Mouse (Mus musculus): ENCODE results near the gene Il1f6. TPM values are rescaled to one million over a fixed set of nuclear protein-coding genes. Genes with fewer than 3 reads are reported as not detected.
A peak's percentile ranks its signal among the peaks of the same experiment; 100 is the strongest.
"Not testable (repeated sequence)": the region's sequence is repeated elsewhere in the genome, so short reads cannot be mapped to it uniquely, and the experiment has no call there.

The Il1f6 gene
- polyA plus RNA-seq (2016; fragmentation: Nextera tagmentation; extraction: Ambion mirVana) = not detected in 2 replicates

DNA sequence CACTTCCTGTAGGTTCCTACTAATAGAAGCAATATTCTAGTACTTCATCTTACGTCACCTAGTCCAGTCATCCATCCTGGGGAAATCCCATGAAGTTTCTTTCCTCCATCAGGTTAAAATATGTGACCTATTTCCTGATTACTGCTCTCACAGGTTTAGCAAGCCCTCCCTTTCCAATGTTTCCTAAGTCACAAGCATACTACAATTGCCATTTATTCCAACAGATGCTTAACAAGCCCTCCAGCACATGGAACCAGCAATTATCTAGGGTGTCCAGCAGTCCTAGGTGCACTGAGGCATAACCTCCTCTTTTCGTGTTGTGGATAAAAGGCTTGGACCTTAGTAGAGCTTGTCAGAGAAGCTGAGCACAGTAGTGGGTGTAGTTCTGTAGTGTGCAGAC, at the start of gene Il1f6:
Il1f6 (plus strand) TSS at position 301 of the 400 bp plus-strand sequence.
- Histone ChIP-seq H3K27me3 (replicated peaks) (no peaks in the 10 kb centered on the region), H3K9ac (no peak within 1 kb of the TSS), H3K27ac (ENCODE audit: poor library complexity, severe bottlenecking) (no peak within 1 kb of the TSS), H3K36me3 (no peaks in the 10 kb centered on the region), H3K4me3 (no peak within 1 kb of the TSS), H3K4me1 (replicated peaks) (no peaks in the 10 kb centered on the region), H3K9me3 (replicated peaks) (no peaks in the 10 kb centered on the region), H3K4me2 (no peak within 1 kb of the TSS)
- 75% methylated on average over 2 of the region's 2 CpGs for WGBS
- no peak for ATAC-seq (ENCODE audit: insufficient number of reproducible peaks, low FRiP score)

GRCm38 (mm10) chr2:24181683-24182331, 33.4 kb upstream of the Il1f6 start:
- H3K36me3 ChIP-seq; ATAC-seq (ENCODE audit: insufficient number of reproducible peaks, low FRiP score); H3K27me3 ChIP-seq (replicated peaks); H3K4me1 ChIP-seq (replicated peaks); H3K27ac ChIP-seq (ENCODE audit: poor library complexity, severe bottlenecking); H3K9me3 ChIP-seq (replicated peaks); H3K4me3 ChIP-seq; H3K9ac ChIP-seq: not testable (repeated sequence)
- H3K4me2 ChIP-seq = peak overlapping the region; percentile 54
- WGBS = 21% methylated on average over 14 of the region's 14 CpGs

DNA sequence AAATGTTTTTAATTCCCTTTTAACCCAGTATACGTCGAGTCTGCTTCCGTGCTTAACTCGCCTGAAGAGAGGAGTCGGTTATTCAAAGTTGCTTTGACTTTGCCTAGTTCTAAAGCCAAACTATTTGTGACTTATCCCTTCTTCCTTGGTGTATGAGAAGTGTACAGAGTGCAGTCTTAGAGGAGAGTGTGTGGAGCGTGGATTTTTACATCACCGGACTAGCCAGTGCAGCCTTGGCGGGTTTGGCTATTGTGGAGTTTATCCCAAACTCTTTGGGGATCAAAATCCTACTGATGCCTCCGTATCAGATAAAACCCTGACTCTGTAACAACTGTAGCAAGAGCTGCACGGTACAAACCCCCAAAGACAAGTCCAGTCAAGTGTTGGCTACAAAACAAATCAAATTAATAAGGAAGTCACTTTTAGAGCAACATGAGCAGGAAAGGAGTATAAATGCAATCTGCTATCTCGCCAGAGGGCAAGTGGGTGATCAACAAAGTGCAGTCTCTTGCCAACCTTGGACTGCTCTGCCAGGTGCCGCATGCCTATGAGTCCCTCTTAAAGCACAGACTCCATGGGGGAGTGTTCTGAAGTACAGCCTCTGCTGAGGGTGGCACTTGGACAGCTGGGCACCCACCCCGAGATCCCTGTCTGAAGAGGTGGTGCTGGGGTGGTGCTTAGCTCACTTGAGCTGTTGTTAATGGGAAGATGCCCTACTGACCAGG, 32.6 kb upstream of the Il1f6 start:
- not testable (repeated sequence) for ATAC-seq (ENCODE audit: insufficient number of reproducible peaks, low FRiP score); H3K9ac ChIP-seq; H3K9me3 ChIP-seq (replicated peaks); H3K4me3 ChIP-seq; H3K27me3 ChIP-seq (replicated peaks); H3K27ac ChIP-seq (ENCODE audit: poor library complexity, severe bottlenecking); H3K36me3 ChIP-seq; H3K4me1 ChIP-seq (replicated peaks)
- H3K4me2 ChIP-seq = peak overlapping the region; percentile 54
- WGBS = 59% methylated on average over 13 of the region's 13 CpGs

DNA sequence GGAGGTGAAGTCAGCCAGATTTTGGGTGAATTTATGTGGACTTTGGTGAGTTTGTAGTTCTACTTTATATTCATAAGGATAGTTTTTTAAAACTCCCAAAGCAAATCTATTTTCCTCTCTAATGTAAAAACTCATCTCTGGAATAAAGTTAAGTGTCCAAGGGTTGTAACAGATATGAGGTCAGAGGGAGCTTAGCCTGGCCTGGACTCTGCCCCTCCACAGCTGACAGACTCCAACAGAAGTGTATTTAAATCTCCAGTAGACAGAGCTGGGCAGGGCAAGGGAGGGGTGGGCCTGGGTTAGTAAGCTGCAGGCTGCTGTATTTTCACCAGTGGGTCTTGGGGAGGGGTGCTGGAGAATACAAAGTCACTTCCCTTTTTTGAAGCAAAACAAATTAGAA, 31.1 kb upstream of the Il1f6 start:
- not testable (repeated sequence) for ATAC-seq (ENCODE audit: insufficient number of reproducible peaks, low FRiP score); H3K4me1 ChIP-seq (replicated peaks); H3K9ac ChIP-seq; H3K9me3 ChIP-seq (replicated peaks); H3K4me3 ChIP-seq; H3K36me3 ChIP-seq; H3K27ac ChIP-seq (ENCODE audit: poor library complexity, severe bottlenecking); H3K27me3 ChIP-seq (replicated peaks); H3K4me2 ChIP-seq

- ATAC-seq (ENCODE audit: insufficient number of reproducible peaks, low FRiP score) = no peak
- H3K9me3 ChIP-seq (replicated peaks) = no peaks in the 10 kb centered on the region
- no peaks in the 10 kb centered on the region for H3K27me3 ChIP-seq (replicated peaks)
- no peak within 1 kb of the TSS for H3K27ac ChIP-seq (ENCODE audit: poor library complexity, severe bottlenecking)
- no peak within 1 kb of the TSS for H3K4me2 ChIP-seq
- no peak within 1 kb of the TSS for H3K4me3 ChIP-seq
- no peak within 1 kb of the TSS for H3K9ac ChIP-seq
- no peaks in the 10 kb centered on the region for H3K36me3 ChIP-seq
- no peaks in the 10 kb centered on the region for H3K4me1 ChIP-seq (replicated peaks)
- WGBS = 90% methylated on average over 1 of the region's 1 CpGs
These were observed 29.0 kb upstream of the Il1f6 start, which contains the start of gene Il1f9 for GRCm38 (mm10) chr2:24186176-24186575. Gene Il1f9 (plus strand): TSS chr2:24186476.

DNA sequence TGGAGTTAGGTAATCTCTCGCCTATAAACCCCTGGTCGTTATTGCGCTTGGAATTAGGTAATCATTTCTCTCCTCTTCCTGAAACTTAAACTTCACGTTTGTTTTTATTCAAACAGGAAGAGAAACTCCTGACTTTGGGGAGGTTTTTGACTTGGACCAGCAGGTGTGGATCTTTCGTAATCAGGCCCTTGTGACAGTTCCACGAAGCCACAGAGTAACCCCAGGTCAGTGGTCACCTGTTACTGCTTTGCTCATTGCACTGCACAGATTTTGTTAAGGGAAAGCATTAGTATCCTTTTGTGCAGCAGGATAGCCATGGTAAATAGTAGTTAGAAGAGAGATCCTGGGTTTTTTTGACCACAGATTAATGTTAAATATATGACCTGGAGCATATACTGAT, 27.6 kb upstream of the Il1f6 start:
- no peak overlapping the region for H3K4me2 ChIP-seq
- no peak overlapping the region for H3K9ac ChIP-seq
- 72% methylated on average over 6 of the region's 6 CpGs for WGBS
- no peaks in the 10 kb centered on the region for H3K4me1 ChIP-seq (replicated peaks)
- H3K4me3 ChIP-seq = no peak overlapping the region
- no peaks in the 10 kb centered on the region for H3K9me3 ChIP-seq (replicated peaks)
- H3K27ac ChIP-seq (ENCODE audit: poor library complexity, severe bottlenecking) = no peak overlapping the region
- no peak for ATAC-seq (ENCODE audit: insufficient number of reproducible peaks, low FRiP score)
- no peaks in the 10 kb centered on the region for H3K27me3 ChIP-seq (replicated peaks)
- no peaks in the 10 kb centered on the region for H3K36me3 ChIP-seq

DNA sequence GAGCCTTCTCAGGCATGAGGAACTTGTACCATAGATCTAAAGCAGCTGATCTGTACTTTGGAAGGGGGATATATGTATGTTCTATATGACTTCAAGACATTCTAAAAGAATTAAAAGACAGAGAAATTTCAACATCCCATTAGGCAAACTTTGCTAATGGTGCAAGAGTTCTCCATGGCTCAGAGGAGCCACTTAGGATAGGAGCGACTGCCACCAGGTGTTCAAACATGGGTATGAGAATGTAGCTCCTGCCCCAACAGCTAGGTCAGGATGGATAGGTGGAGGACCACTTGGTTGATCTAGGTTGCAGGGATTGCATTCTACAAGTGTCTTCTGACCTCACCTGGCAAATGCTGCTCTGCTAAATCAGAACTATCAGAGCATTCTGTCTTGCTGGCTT, 27.0 kb upstream of the Il1f6 start:
- Histone ChIP-seq H3K36me3 (no peaks in the 10 kb centered on the region), H3K4me1 (replicated peaks) (no peaks in the 10 kb centered on the region), H3K9me3 (replicated peaks) (no peaks in the 10 kb centered on the region), H3K27me3 (replicated peaks) (no peaks in the 10 kb centered on the region), H3K9ac (no peak overlapping the region), H3K4me3 (no peak overlapping the region), H3K27ac (ENCODE audit: poor library complexity, severe bottlenecking) (no peak overlapping the region), H3K4me2 (no peak overlapping the region)
- no peak for ATAC-seq (ENCODE audit: insufficient number of reproducible peaks, low FRiP score)
- 67% methylated on average over 1 of the region's 1 CpGs for WGBS

DNA sequence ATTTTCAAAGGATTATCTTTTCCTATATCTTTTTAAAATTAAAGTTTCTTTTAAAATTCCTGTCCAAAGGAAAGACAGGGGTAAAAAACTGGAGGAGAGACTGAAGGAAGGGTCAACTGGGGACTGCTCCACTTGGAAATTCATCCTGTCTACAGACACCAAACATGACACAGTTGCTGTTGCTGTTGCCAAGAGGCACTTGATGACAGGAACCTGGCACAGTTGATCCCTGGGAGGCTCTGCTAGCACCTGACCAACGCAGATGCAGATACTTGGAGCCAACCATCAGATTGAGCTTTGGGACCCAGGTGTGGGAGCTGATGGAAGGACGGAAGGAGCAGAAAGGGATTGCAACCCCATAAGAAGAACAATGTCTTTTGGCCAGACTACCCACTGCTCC, 12.0 kb downstream of the Il1f6 start:
- H3K36me3 ChIP-seq = no peaks in the 10 kb centered on the region
- 63% methylated on average over 2 of the region's 2 CpGs for WGBS

GRCm38 (mm10) chr2:24267503-24267902, 52.3 kb downstream of the Il1f6 start:
- Histone ChIP-seq H3K4me3 (no peak overlapping the region), H3K9ac (no peak overlapping the region), H3K4me2 (no peak overlapping the region), H3K4me1 (replicated peaks) (no peaks in the 10 kb centered on the region), H3K27me3 (replicated peaks) (no peaks in the 10 kb centered on the region), H3K9me3 (replicated peaks) (no peaks in the 10 kb centered on the region), H3K27ac (ENCODE audit: poor library complexity, severe bottlenecking) (no peak overlapping the region), H3K36me3 (no peaks in the 10 kb centered on the region)
- WGBS = 83% methylated on average over 1 of the region's 1 CpGs
- ATAC-seq (ENCODE audit: insufficient number of reproducible peaks, low FRiP score) = no peak

More for the DNA sequence above, 12.0 kb downstream of the Il1f6 start:
- Histone ChIP-seq H3K9me3 (replicated peaks) (0 out of 2 replicates have a peak, but pooled peaks cover 7% of the 10 kb centered on the region), H3K4me1 (replicated peaks) (no peaks in the 10 kb centered on the region), H3K4me3 (no peak overlapping the region), H3K9ac (no peak overlapping the region), H3K27me3 (replicated peaks) (no peaks in the 10 kb centered on the region), H3K4me2 (no peak overlapping the region), H3K27ac (ENCODE audit: poor library complexity, severe bottlenecking) (no peak overlapping the region)
- ATAC-seq (ENCODE audit: insufficient number of reproducible peaks, low FRiP score) = no peak

DNA sequence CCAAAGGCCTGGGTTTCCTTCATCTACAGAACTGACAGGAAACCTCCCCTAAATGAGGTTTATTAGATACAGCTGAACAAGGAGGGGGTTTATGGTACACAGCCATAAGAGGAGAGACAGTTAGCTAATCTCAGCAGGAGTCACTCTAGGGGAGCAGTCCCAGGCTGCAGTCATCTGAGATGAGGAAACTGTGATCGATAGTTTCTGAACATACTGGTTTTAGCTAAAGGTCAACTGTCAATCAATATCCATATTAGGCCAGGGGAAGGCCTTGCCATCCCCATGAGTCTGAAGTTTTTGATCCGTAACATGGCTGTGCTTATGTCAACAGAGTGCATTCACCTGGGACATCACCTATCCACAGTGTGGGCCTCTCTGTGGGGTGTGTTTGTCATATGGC, 58.4 kb downstream of the Il1f6 start:
- Histone ChIP-seq H3K36me3 (no peaks in the 10 kb centered on the region), H3K4me3 (no peak overlapping the region), H3K4me2 (no peak overlapping the region), H3K27ac (ENCODE audit: poor library complexity, severe bottlenecking) (no peak overlapping the region), H3K9ac (no peak overlapping the region), H3K27me3 (replicated peaks) (no peaks in the 10 kb centered on the region), H3K4me1 (replicated peaks) (no peaks in the 10 kb centered on the region), H3K9me3 (replicated peaks) (no peaks in the 10 kb centered on the region)
- no peak for ATAC-seq (ENCODE audit: insufficient number of reproducible peaks, low FRiP score)
- 67% methylated on average over 2 of the region's 2 CpGs for WGBS

DNA sequence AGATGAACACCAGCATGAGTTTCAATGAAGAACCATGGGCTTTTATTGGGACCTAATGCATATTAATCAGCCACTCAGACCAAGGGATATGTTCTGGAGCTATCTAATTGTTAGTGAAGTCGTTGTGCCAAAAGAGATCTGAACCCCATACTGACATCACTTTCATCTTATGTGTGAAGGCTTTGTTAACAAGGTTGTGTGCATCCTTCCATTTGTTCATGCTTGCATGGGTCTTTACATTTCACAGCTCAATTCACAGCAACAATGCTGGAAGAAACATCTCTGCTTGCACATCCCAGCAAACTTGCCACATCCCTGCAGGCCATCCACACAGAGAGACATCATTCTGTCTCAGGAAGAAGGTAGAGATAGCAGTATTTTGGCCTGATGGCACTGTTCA, 59.9 kb downstream of the Il1f6 start:
- Histone ChIP-seq H3K4me3 (no peak overlapping the region), H3K27ac (ENCODE audit: poor library complexity, severe bottlenecking) (no peak overlapping the region), H3K36me3 (no peaks in the 10 kb centered on the region), H3K9ac (no peak overlapping the region), H3K9me3 (replicated peaks) (no peaks in the 10 kb centered on the region), H3K27me3 (replicated peaks) (no peaks in the 10 kb centered on the region), H3K4me1 (replicated peaks) (no peaks in the 10 kb centered on the region), H3K4me2 (no peak overlapping the region)
- ATAC-seq (ENCODE audit: insufficient number of reproducible peaks, low FRiP score) = no peak
- 40% methylated on average over 1 of the region's 1 CpGs for WGBS
